ENCODE assay signal across 15 mouse cellular contexts in genomic region chr5:89218222-89218621, GRCm38 (mm10).
DNase-seq lines count a peak whose midpoint lies in the region; ATAC-seq and TF ChIP-seq lines count a peak whose summit lies in the region.
"Had no signal": no experiment of that assay in that cellular context is flagged by ENCODE, and none has a peak within 500 bp of the region (broad histone marks: within the 10 kb centered on the region; RNA-seq: fewer than 3 reads in every experiment).

No protein-coding gene starts in this region.

- H3K4me1 ChIP-seq in lung, postnatal 0 days (ENCODE audit: insufficient read depth, low read depth, low read length) = no peaks in the 10 kb centered on the region; the same call in 1 of the 2 replicates
- 0 out of 2 replicates have a peak, but pooled peaks cover 2% of the 10 kb centered on the region for H3K4me1 ChIP-seq in liver, embryonic 15.5 days (replicated peaks)
- H3K4me1 ChIP-seq: heart, embryonic 10.5 days had no signal

- DNase-seq in lung, postnatal 0 days (ENCODE audit: low spot score) = peak; percentile 35
- no peak for DNase-seq in lung, postnatal 25 days (ENCODE audit: low spot score)
- DNase-seq in kidney, postnatal 14 days = peak; percentile 56
- DNase-seq in yolk sac, embryonic 10.5 days (ENCODE audit: low spot score) = peak; percentile 58
- no peak for DNase-seq in cerebellum, adult 11-12 months
- no peak for DNase-seq in gastrocnemius, postnatal 14 days
- DNase-seq: cerebellum, adult 8-10 months; heart, postnatal 4 days; right cerebral cortex, adult 18-20 months; thymus, postnatal 25 days had no signal

- H3K9me3 ChIP-seq in lung, postnatal 0 days (ENCODE audit: low read length) = no peaks in the 10 kb centered on the region
- no peaks in the 10 kb centered on the region for H3K9me3 ChIP-seq in liver, embryonic 15.5 days (replicated peaks)
- H3K9me3 ChIP-seq: embryonic facial prominence, embryonic 10.5 days; heart, embryonic 10.5 days had no signal

- no peak for TF ChIP-seq CTCF in lung, postnatal 0 days (IDR thresholded peaks at IDR 0.05)

- H3K27me3 ChIP-seq in lung, postnatal 0 days (replicated peaks; ENCODE audit: insufficient read depth, low read length) = no peaks in the 10 kb centered on the region
- no peaks in the 10 kb centered on the region for H3K27me3 ChIP-seq in liver, embryonic 15.5 days

- no peaks in the 10 kb centered on the region for H3K36me3 ChIP-seq in lung, postnatal 0 days (ENCODE audit: insufficient read depth, low read length)
- no peaks in the 10 kb centered on the region for H3K36me3 ChIP-seq in liver, embryonic 15.5 days (replicated peaks)
- H3K36me3 ChIP-seq: embryonic facial prominence, embryonic 10.5 days; heart, embryonic 10.5 days had no signal

- no peak overlapping the region for H3K4me3 ChIP-seq in lung, postnatal 0 days (ENCODE audit: low read depth, low read length)
- H3K4me3 ChIP-seq in liver, embryonic 15.5 days (replicated peaks) = no peak overlapping the region
- H3K4me3 ChIP-seq: embryonic facial prominence, embryonic 10.5 days; heart, embryonic 10.5 days had no signal

- intact Hi-C loops in gastrocnemius, postnatal 14 days (cut with DNase I; ENCODE audit: low total_unique reads) = no loop called here

- 55% methylated on average over 8 of the region's 8 CpGs for WGBS in lung, postnatal 0 days
- 61% methylated on average over 8 of the region's 8 CpGs for WGBS in liver, embryonic 15.5 days (ENCODE audit: insufficient replicate concordance)

- no peak overlapping the region for H3K27ac ChIP-seq in lung, postnatal 0 days (ENCODE audit: low read length)
- 0 out of 2 replicates have a peak overlapping the region, but pooled peaks have one; percentile 19 for H3K27ac ChIP-seq in liver, embryonic 15.5 days (replicated peaks)
- H3K27ac ChIP-seq: embryonic facial prominence, embryonic 10.5 days; heart, embryonic 10.5 days; macrophage had no signal

- H3K4me2 ChIP-seq in lung, postnatal 0 days (replicated peaks; ENCODE audit: low read depth, low read length) = no peak overlapping the region
- H3K4me2 ChIP-seq in liver, embryonic 15.5 days = no peak overlapping the region

- peak; percentile 32; the same call in 1 of the 2 replicates for ATAC-seq in lung, postnatal 0 days
- ATAC-seq in liver, embryonic 15.5 days (ENCODE audit: insufficient read depth) = peak; percentile 84
- no peak for ATAC-seq in frontal cortex, adult (ENCODE audit: low TSS enrichment)

- H3K9ac ChIP-seq in lung, postnatal 0 days (replicated peaks; ENCODE audit: low read depth) = no peak overlapping the region
- no peak overlapping the region for H3K9ac ChIP-seq in liver, embryonic 15.5 days

- no peak for TF ChIP-seq EP300 in lung, postnatal 0 days (IDR thresholded peaks at IDR 0.05)

Comparison
In these comparisons a context has a peak if more than half of its experiments do, and no peak if none do; other contexts are left out.
1. DNase-seq: peak in lung, postnatal 0 days (single experiment), kidney, postnatal 14 days (single experiment) and yolk sac, embryonic 10.5 days (single experiment); none in lung, postnatal 25 days (single experiment), cerebellum, adult 11-12 months (single experiment) and gastrocnemius, postnatal 14 days (single experiment).